Comparison of ENCODE assay signal across 11 mouse cellular contexts in the genomic region with DNA sequence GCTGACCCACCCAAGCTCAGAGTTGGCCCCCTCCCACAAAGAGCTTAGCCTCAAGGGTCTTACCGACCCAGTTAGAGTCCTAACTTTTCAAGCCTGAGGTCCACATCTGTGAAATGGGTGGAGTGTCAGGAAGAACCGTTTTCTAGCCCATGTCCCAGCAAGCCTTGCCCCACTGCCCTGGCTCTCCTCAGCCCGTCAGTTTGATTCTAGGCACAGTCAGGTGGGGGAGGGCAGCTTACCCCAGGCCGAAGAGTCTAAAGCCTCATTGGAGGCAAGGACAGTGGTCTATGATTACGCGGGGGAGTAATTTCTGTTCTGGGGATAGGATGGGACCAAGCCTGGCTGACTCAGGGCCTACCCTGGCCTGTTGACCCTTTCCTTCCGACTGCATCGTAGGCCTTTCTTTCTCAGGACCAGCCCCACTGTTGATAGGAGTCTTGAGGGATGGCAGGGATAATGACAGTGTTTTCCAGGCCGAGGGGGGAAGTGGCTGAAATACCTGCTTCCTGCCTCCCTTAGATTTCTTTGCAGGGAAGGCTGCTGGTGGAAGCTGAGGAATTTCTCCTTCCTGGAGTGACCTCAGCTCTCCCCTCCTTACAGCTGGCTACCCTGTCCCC. TPM values are rescaled to one million over a fixed set of nuclear protein-coding genes. Genes with fewer than 3 reads are reported as not detected.
DNase-seq lines count a peak whose midpoint lies in the region; ATAC-seq and TF ChIP-seq lines count a peak whose summit lies in the region.
"Had no signal": no experiment of that assay in that cellular context is flagged by ENCODE, and none has a peak within 500 bp of the region (broad histone marks: within the 10 kb centered on the region; RNA-seq: fewer than 3 reads in every experiment).

No protein-coding gene starts in this region.

- H3K4me2 ChIP-seq in embryonic facial prominence, embryonic 11.5 days (ENCODE audit: low read depth, low read length): peak overlapping the region; percentile 5; the same call in 1 of the 2 replicates
- H3K4me2 ChIP-seq in hindbrain, embryonic 13.5 days: peak overlapping the region; percentile 96; the same call in 1 of the 2 replicates
- peak overlapping the region; percentile 84; the same call in 1 of the 2 replicates for H3K4me2 ChIP-seq in liver, embryonic 15.5 days

- no peaks in the 10 kb centered on the region for H3K36me3 ChIP-seq in kidney, adult 2 months (ENCODE audit: control insufficient read depth, insufficient read depth, low read length)
- H3K36me3 ChIP-seq in embryonic facial prominence, embryonic 11.5 days (replicated peaks; ENCODE audit: control insufficient read depth, insufficient read depth, low read depth, low read length): no peaks in the 10 kb centered on the region
- H3K36me3 ChIP-seq in hindbrain, embryonic 13.5 days: no peaks in the 10 kb centered on the region
- H3K36me3 ChIP-seq in liver, embryonic 15.5 days (replicated peaks): no peaks in the 10 kb centered on the region

- H3K9ac ChIP-seq in embryonic facial prominence, embryonic 11.5 days (replicated peaks; ENCODE audit: low read length): peak overlapping the region; percentile 28
- 0 out of 2 replicates have a peak overlapping the region, but pooled peaks have one; percentile 1 for H3K9ac ChIP-seq in hindbrain, embryonic 13.5 days
- no peak overlapping the region for H3K9ac ChIP-seq in liver, embryonic 15.5 days

- no peak for TF ChIP-seq POLR2A in kidney, adult 2 months (IDR thresholded peaks at IDR 0.05; ENCODE audit: low read depth, low read length)

- 59% methylated on average over 9 of the region's 9 CpGs for WGBS in kidney, adult 2 months
- 56% methylated on average over 9 of the region's 9 CpGs for WGBS in embryonic facial prominence, embryonic 11.5 days
- WGBS in hindbrain, embryonic 13.5 days: 73% methylated on average over 9 of the region's 9 CpGs
- 62% methylated on average over 9 of the region's 9 CpGs for whole genome bisulfite sequencing in liver, embryonic 15.5 days (ENCODE audit: insufficient replicate concordance)

- H3K27ac ChIP-seq in kidney, adult 2 months (ENCODE audit: insufficient read depth, low read depth, low read length): peak overlapping the region; percentile 46
- H3K27ac ChIP-seq in embryonic facial prominence, embryonic 11.5 days (replicated peaks; ENCODE audit: low read depth, low read length): peak overlapping the region; percentile 29
- H3K27ac ChIP-seq in hindbrain, embryonic 13.5 days: no peak overlapping the region
- no peak overlapping the region for H3K27ac ChIP-seq in liver, embryonic 15.5 days (replicated peaks)

- H3K9me3 ChIP-seq in embryonic facial prominence, embryonic 11.5 days (replicated peaks; ENCODE audit: control insufficient read depth, low read length): no peaks in the 10 kb centered on the region
- no peaks in the 10 kb centered on the region for H3K9me3 ChIP-seq in hindbrain, embryonic 13.5 days
- no peaks in the 10 kb centered on the region for H3K9me3 ChIP-seq in liver, embryonic 15.5 days (replicated peaks)

- no peaks in the 10 kb centered on the region for H3K27me3 ChIP-seq in kidney, adult 2 months (replicated peaks; ENCODE audit: control insufficient read depth, insufficient read depth, low read length)
- no peaks in the 10 kb centered on the region for H3K27me3 ChIP-seq in embryonic facial prominence, embryonic 11.5 days (ENCODE audit: control insufficient read depth, insufficient read depth, low read length)
- H3K27me3 ChIP-seq in hindbrain, embryonic 13.5 days: peaks cover 12% of the 10 kb centered on the region
- peaks cover 17% of the 10 kb centered on the region for H3K27me3 ChIP-seq in liver, embryonic 15.5 days

- no peak for TF ChIP-seq CTCF in kidney, adult 2 months (conservative IDR thresholded peaks at IDR 0.05; ENCODE audit: insufficient read depth, insufficient read length, low read depth, low read length)

- ATAC-seq in embryonic facial prominence, embryonic 11.5 days (replicated peaks; ENCODE audit: insufficient number of reproducible peaks, low FRiP score, low TSS enrichment, low read depth): no peak
- no peak for ATAC-seq in hindbrain, embryonic 13.5 days (ENCODE audit: low FRiP score)
- ATAC-seq in liver, embryonic 15.5 days (ENCODE audit: insufficient read depth): no peak

- peak; percentile 43 for DNase-seq in kidney, adult 2 months
- DNase-seq in kidney, adult 18-20 months: no peak
- no peak for DNase-seq in embryonic facial prominence, embryonic 11.5 days (ENCODE audit: low spot score)
- no peak for DNase-seq in spleen, postnatal 14 days (ENCODE audit: low spot score in 2 of 2)
- no peak for DNase-seq in right cerebral cortex, adult 18-20 months
- DNase-seq in adipocyte (ENCODE audit: low spot score): no peak
- DNase-seq: cerebellum, adult 11 months; gastrocnemius, postnatal 10 days; lung, postnatal 4 days had no signal

- peaks cover 5% of the 10 kb centered on the region; the same call in 1 of the 2 replicates for H3K4me1 ChIP-seq in kidney, adult 2 months (ENCODE audit: control insufficient read depth, insufficient read depth, low read length)
- H3K4me1 ChIP-seq in embryonic facial prominence, embryonic 11.5 days (ENCODE audit: control insufficient read depth, insufficient read depth, low read length): no peaks in the 10 kb centered on the region
- H3K4me1 ChIP-seq in hindbrain, embryonic 13.5 days (replicated peaks): peaks cover 43% of the 10 kb centered on the region
- peaks cover 47% of the 10 kb centered on the region for H3K4me1 ChIP-seq in liver, embryonic 15.5 days (replicated peaks)

- H3K4me3 ChIP-seq in kidney, adult 2 months (ENCODE audit: insufficient read depth, low read depth, low read length): peak overlapping the region; percentile 67
- H3K4me3 ChIP-seq in embryonic facial prominence, embryonic 11.5 days (ENCODE audit: low read depth, low read length): peak overlapping the region; percentile 76; the same call in 1 of the 2 replicates
- H3K4me3 ChIP-seq in hindbrain, embryonic 13.5 days: peak overlapping the region; percentile 53; the same call in 1 of the 2 replicates
- H3K4me3 ChIP-seq in liver, embryonic 15.5 days (replicated peaks): no peak overlapping the region

RNA-seq across cellular contexts. Expression of a gene that starts 2.2 kb away (rescaled TPM):
- polyA plus RNA-seq in kidney, adult 2 months (2012; rRNA removed): 29.7 and 34.7 TPM in 2 replicates
- 14.4 and 17.6 TPM in 2 replicates for polyA plus RNA-seq in embryonic facial prominence, embryonic 11.5 days (2014; fragmentation: Nextera tagmentation; extraction: Ambion mirVana)
- polyA plus RNA-seq in hindbrain, embryonic 13.5 days (2015; fragmentation: Nextera tagmentation; extraction: Ambion mirVana): 6.1 and 6.8 TPM in 2 replicates
- 3.9 and 5.1 TPM in 2 replicates for polyA plus RNA-seq in liver, embryonic 15.5 days (2015; fragmentation: Nextera tagmentation; extraction: Ambion mirVana)

RNA-seq across cellular contexts. Expression of a gene that starts 17.7 kb away (rescaled TPM):
- polyA plus RNA-seq in kidney, adult 2 months (2012; rRNA removed): 0.22 and 0.46 TPM in 2 replicates
- not detected in 2 replicates for polyA plus RNA-seq in embryonic facial prominence, embryonic 11.5 days (2014; fragmentation: Nextera tagmentation; extraction: Ambion mirVana)
- polyA plus RNA-seq in hindbrain, embryonic 13.5 days (2015; fragmentation: Nextera tagmentation; extraction: Ambion mirVana): not detected in 2 replicates
- not detected in 2 replicates for polyA plus RNA-seq in liver, embryonic 15.5 days (2015; fragmentation: Nextera tagmentation; extraction: Ambion mirVana)

RNA-seq across cellular contexts. Expression of a gene that starts 40.5 kb away (rescaled TPM):
- not detected in 2 replicates for polyA plus RNA-seq in kidney, adult 2 months (2012; rRNA removed)
- not detected in 2 replicates for polyA plus RNA-seq in embryonic facial prominence, embryonic 11.5 days (2014; fragmentation: Nextera tagmentation; extraction: Ambion mirVana)
- not detected in 2 replicates for polyA plus RNA-seq in hindbrain, embryonic 13.5 days (2015; fragmentation: Nextera tagmentation; extraction: Ambion mirVana)
- 0.18 and 1.0 TPM in 2 replicates for polyA plus RNA-seq in liver, embryonic 15.5 days (2015; fragmentation: Nextera tagmentation; extraction: Ambion mirVana)

Comparison
In these comparisons a context has a peak if more than half of its experiments do, and no peak if none do; other contexts are left out.
1. H3K27ac ChIP-seq: peak in kidney, adult 2 months (single experiment) and embryonic facial prominence, embryonic 11.5 days (single experiment); none in hindbrain, embryonic 13.5 days (single experiment) and liver, embryonic 15.5 days (single experiment).
2. H3K4me2 ChIP-seq: peak in every context shown above with its lines; median percentile 96 in hindbrain, embryonic 13.5 days; 84 in liver, embryonic 15.5 days; 5 in embryonic facial prominence, embryonic 11.5 days.